Mouse (Mus musculus) heart, embryonic 12.5 days (tissue): ENCODE measurements at regions not wholly inside any gene's neighbourhood (a gene's known extent, or its start where the extent isn't known, plus 50 kb on each side); places are given as distances from the start of the nearest gene placed in this dataset.

ENCODE experiments used
- ATAC-seq: fragments of 200-750 bp; cut with Nextera tagmentation; 2 replicates; pipeline ENCODE4 v1.8.0; 2017; ENCODE audit warnings: moderate TSS enrichment, moderate library complexity; ENCODE audit not compliant: insufficient number of reproducible peaks, low FRiP score
- H3K27ac ChIP-seq: fragments of 300-500 bp; sonication (generic); 2 replicates; pipeline ENCODE4 v1.5.1; 2016; ENCODE audit warnings: mild to moderate bottlenecking, moderate library complexity; ENCODE audit not compliant: poor library complexity, severe bottlenecking
- H3K27me3 ChIP-seq: fragments of 300-500 bp; sonication (generic); replicated peaks from 2 replicates; pipeline ENCODE4 v1.6.1; 2016; ENCODE audit warnings: mild to moderate bottlenecking, moderate library complexity
- H3K36me3 ChIP-seq: fragments of 300-500 bp; sonication (generic); 2 replicates; pipeline ENCODE4 v1.6.1; 2016; ENCODE audit warnings: mild to moderate bottlenecking, moderate library complexity
- H3K4me1 ChIP-seq: fragments of 300-500 bp; sonication (generic); replicated peaks from 2 replicates; pipeline ENCODE4 v1.6.1; 2016; ENCODE audit warnings: mild to moderate bottlenecking
- H3K4me2 ChIP-seq: fragments of 300-500 bp; sonication (generic); 2 replicates; pipeline ENCODE4 v1.6.1; 2016; ENCODE audit warnings: mild to moderate bottlenecking, moderate library complexity
- H3K4me3 ChIP-seq: fragments of 300-500 bp; sonication (generic); 2 replicates; pipeline ENCODE4 v1.5.1; 2016; ENCODE audit warnings: mild to moderate bottlenecking
- H3K9ac ChIP-seq: fragments of 300-500 bp; sonication (generic); 2 replicates; pipeline ENCODE4 v1.6.1; 2016; ENCODE audit warnings: mild to moderate bottlenecking, moderate library complexity
- H3K9me3 ChIP-seq: fragments of 300-500 bp; sonication (generic); replicated peaks from 2 replicates; pipeline ENCODE4 v1.6.1; 2016; ENCODE audit warnings: mild to moderate bottlenecking, moderate library complexity
- WGBS: fragments of 180-500 bp; shearing (Covaris S2); methylation state at CpG from one replicate; pipeline ENCODE4 v1.1.7; 2016; 5-methylcytosine and 5-hydroxymethylcytosine counted together

DNA sequence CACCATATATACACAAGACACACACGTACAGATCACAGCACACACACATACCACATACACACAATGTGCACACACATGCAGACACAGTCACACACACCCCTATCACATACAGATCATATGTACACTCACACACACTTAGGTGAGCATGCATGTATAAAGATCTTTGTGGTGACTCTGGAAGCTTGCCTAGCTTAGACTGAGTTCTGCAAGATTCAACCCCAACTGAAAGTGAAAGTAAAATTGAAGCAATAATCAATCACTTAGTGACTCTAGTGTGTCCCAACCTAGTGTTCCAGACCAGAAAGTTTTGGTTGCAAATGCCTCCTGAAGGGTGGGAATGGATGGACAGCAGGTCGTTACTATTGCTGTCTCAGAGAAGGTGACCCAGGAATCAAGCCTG lies 262.8 kb downstream of the Bcl11a start:
- 72% methylated on average over 2 of the region's 2 CpGs for WGBS
- H3K4me3 ChIP-seq, result no peak overlapping the region
- no peak overlapping the region for H3K4me2 ChIP-seq
- no peaks in the 10 kb centered on the region for H3K9me3 ChIP-seq
- H3K27ac ChIP-seq, result no peak overlapping the region
- ATAC-seq, result no peak
- H3K4me1 ChIP-seq, result no peaks in the 10 kb centered on the region
- no peaks in the 10 kb centered on the region for H3K27me3 ChIP-seq
- H3K36me3 ChIP-seq, result no peaks in the 10 kb centered on the region
- no peak overlapping the region for H3K9ac ChIP-seq

DNA sequence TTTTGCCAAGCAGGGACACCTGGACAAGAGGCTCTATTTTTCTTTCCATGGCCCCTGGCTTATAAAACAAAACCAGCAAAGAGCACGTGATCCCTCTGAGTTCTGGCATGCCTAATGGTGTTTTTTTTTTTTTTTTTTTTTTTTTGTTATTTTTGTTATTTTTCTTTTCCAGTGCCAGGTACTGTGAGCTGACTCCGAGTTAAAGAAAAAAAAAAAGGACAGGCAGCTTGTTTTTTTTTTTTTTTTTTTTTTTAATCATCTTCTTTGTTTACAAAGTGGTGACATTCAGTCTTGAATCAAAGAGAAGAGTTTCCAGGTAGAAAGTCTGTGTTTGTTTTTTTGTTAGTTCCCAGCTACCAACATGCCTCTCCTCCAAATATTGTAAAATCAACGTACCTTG lies 263.8 kb downstream of the Bcl11a start:
- H3K9ac ChIP-seq, result no peak overlapping the region
- no peaks in the 10 kb centered on the region for H3K27me3 ChIP-seq
- no peak overlapping the region for H3K27ac ChIP-seq
- no peaks in the 10 kb centered on the region for H3K9me3 ChIP-seq
- no peak overlapping the region for H3K4me2 ChIP-seq
- H3K36me3 ChIP-seq, result no peaks in the 10 kb centered on the region
- no peak for ATAC-seq
- no peak overlapping the region for H3K4me3 ChIP-seq
- 67% methylated on average over 3 of the region's 3 CpGs for WGBS
- no peaks in the 10 kb centered on the region for H3K4me1 ChIP-seq

DNA sequence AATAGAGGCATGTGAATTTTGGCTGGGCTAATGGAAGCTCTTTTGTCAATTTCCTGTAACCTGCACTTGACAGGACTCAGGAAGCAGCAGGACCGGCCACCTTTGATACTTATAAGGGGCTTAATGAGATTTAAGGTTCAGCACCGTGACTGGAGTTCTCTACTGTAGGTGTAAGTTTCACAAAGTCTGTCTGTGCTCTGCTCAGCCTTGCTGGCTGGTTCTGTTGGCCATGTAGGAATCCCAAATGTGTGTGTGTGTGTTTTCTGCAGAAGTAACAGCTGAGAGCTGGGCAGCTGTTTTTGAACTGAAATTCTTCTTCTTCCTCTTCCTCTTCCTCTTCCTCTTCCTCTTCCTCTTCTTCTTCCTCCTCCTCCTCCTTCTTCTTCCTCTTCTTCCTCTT lies 264.3 kb downstream of the Bcl11a start:
- no peak overlapping the region for H3K9ac ChIP-seq
- 40% methylated on average over 2 of the region's 2 CpGs for WGBS
- no peaks in the 10 kb centered on the region for H3K36me3 ChIP-seq
- no peak overlapping the region for H3K27ac ChIP-seq
- H3K27me3 ChIP-seq, result no peaks in the 10 kb centered on the region
- H3K4me2 ChIP-seq, result no peak overlapping the region
- no peaks in the 10 kb centered on the region for H3K4me1 ChIP-seq
- H3K9me3 ChIP-seq, result no peaks in the 10 kb centered on the region
- no peak for ATAC-seq
- no peak overlapping the region for H3K4me3 ChIP-seq

DNA sequence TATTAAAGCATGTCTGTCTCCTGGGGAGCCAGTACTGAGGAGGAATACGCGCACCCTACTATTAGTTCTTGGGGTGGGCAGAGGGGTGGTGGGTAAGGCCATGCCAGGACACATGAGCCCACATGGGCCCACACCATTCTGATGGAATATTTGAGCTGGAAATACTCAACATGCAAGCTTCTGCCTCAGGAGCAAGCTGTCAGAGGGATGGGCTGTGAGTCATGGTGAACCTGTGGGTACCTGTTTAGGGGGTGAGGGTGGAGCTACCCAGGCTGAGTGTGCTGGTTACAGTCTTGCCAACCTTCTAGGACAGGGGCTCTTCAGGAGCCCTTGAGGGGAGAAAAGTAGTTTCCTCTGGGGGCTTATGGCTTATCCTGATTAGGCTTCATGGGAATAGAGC lies 264.9 kb downstream of the Bcl11a start:
- Histone ChIP-seq H3K4me2 (no peak overlapping the region), H3K9me3 (no peaks in the 10 kb centered on the region), H3K4me1 (no peaks in the 10 kb centered on the region), H3K27me3 (no peaks in the 10 kb centered on the region), H3K36me3 (no peaks in the 10 kb centered on the region), H3K9ac (no peak overlapping the region), H3K27ac (no peak overlapping the region), H3K4me3 (no peak overlapping the region)
- ATAC-seq, result no peak
- WGBS, result 84% methylated on average over 2 of the region's 2 CpGs

DNA sequence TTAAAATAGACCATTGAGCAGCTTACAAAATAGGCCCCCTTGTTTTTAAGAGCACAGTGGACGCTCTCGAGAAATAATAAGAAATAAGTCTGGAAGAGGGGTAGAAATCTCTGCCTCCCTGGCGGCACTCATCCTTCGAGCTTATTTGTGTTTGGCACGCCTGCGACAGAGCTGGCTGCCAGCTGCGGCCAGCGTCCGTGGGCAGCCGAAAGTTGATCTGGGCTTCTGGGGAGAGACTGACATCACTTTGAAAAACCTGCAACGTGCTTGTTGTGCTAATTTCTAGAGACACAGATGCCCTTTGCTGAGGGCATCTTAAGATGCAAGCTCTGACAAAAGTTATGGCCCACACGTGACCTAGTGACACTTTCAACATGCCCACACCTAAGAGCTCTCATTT lies 269.4 kb downstream of the Bcl11a start:
- no peak overlapping the region for H3K4me2 ChIP-seq
- no peaks in the 10 kb centered on the region for H3K9me3 ChIP-seq
- no peak overlapping the region for H3K4me3 ChIP-seq
- 68% methylated on average over 12 of the region's 12 CpGs for WGBS
- no peak overlapping the region for H3K9ac ChIP-seq
- H3K36me3 ChIP-seq, result no peaks in the 10 kb centered on the region
- no peaks in the 10 kb centered on the region for H3K27me3 ChIP-seq
- no peak for ATAC-seq
- H3K4me1 ChIP-seq, result no peaks in the 10 kb centered on the region
- H3K27ac ChIP-seq, result no peak overlapping the region

DNA sequence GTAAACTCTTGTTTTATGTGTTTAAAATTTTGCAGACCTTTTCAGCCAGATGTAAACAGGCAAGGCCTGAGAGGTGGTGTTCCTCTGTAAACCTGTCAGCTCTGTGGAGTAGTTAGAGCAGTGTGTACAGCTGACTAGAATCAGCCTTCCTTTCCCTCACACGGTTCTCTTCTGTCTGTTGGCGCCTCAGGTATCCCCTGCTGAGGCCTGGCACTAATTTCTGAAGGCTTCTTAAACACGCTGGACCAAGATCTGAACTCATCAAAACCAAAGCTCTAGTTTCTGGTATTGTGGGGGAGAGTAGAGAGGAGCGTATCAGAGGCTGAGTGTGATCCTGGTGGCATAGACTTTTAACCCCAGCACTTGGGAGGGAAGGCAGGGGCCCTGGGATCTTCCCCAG lies 270.9 kb downstream of the Bcl11a start:
- no peak for ATAC-seq
- H3K4me1 ChIP-seq, result no peaks in the 10 kb centered on the region
- no peak overlapping the region for H3K27ac ChIP-seq
- H3K9me3 ChIP-seq, result no peaks in the 10 kb centered on the region
- no peaks in the 10 kb centered on the region for H3K27me3 ChIP-seq
- H3K36me3 ChIP-seq, result no peaks in the 10 kb centered on the region
- H3K4me2 ChIP-seq, result no peak overlapping the region
- no peak overlapping the region for H3K9ac ChIP-seq
- H3K4me3 ChIP-seq, result no peak overlapping the region
- WGBS, result 63% methylated on average over 4 of the region's 4 CpGs

DNA sequence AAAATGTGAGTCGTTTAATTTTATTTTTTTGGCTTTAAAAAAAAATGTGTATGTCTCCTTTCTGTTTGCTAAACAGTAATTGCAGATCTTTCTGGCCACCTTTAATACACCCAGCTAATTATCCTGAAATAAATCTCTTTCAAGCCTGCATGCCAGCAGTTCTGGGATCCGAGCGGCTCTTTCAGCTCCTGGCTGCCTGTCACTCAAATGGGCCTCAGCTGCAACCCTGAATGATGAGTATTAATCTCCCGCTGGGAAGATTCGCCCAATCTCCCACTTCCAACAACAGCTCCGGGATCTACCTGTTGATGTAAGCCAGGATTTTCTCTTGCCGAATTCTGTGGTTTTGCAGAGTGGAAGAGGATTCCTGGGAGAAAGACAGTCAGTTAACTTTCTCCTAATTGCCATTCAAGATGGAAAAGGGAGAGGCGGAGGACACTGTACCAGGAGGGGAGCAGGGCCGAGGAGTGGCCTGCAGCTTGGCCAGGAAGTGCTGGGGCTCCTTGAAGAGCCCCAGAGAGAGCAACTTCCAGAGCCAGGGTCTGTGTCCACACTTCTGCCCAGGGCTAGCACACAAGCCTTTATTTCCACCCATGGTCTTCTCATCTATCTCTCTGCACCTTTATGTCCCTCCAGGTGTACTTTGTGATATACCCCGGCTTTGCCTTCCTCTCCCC lies 272.2 kb downstream of the Bcl11a start:
- H3K4me1 ChIP-seq, result no peaks in the 10 kb centered on the region
- WGBS, result 37% methylated on average over 10 of the region's 10 CpGs
- H3K36me3 ChIP-seq, result no peaks in the 10 kb centered on the region
- H3K27me3 ChIP-seq, result no peaks in the 10 kb centered on the region
- no peak overlapping the region for H3K9ac ChIP-seq
- no peak overlapping the region for H3K4me2 ChIP-seq
- no peak for ATAC-seq
- no peak overlapping the region for H3K4me3 ChIP-seq
- H3K27ac ChIP-seq, result no peak overlapping the region
- no peaks in the 10 kb centered on the region for H3K9me3 ChIP-seq

DNA sequence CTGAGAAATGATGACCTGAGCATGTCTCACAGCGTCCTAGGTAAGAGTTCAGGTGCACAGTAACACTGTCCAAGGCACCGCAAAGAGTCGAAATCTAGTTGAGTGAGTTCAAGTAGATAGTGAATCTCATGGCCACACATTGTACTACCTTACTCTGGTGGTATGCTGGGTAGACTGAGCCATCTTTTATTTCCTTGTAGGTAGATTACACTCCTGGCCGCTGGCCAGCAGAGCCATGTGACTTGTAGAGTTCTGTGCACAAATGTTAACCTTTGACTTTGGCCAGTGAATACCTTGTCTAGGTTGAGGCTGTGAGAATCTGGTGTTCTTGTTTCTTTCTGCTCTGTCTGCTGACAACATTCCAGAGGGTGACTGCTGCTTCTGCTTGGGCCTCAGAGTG lies 273.0 kb downstream of the Bcl11a start:
- Histone ChIP-seq H3K9ac (no peak overlapping the region), H3K9me3 (no peaks in the 10 kb centered on the region), H3K36me3 (no peaks in the 10 kb centered on the region), H3K4me1 (no peaks in the 10 kb centered on the region), H3K4me2 (no peak overlapping the region), H3K27me3 (no peaks in the 10 kb centered on the region), H3K27ac (no peak overlapping the region), H3K4me3 (no peak overlapping the region)
- ATAC-seq, result no peak
- 83% methylated on average over 4 of the region's 4 CpGs for WGBS

DNA sequence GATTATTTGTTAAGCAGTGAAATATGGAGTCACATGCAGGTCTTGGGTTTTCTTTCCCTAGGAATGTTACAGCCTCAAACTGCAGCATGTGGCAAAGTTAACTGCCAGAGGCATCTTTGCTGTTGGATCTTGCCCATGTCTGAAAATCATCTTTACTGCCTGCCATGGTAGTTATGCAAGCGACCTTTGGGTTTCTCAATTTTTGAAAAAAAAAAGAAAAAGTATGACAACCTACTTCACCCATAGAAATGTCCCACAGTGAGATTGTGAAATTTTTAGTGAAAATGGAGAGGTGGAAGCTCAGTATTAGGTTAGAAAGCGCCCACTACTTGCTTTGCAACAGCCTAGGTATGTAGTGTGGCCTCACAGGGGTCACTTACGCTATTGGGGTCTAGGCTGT lies 274.2 kb downstream of the Bcl11a start:
- no peak overlapping the region for H3K27ac ChIP-seq
- WGBS, result 85% methylated on average over 3 of the region's 3 CpGs

DNA sequence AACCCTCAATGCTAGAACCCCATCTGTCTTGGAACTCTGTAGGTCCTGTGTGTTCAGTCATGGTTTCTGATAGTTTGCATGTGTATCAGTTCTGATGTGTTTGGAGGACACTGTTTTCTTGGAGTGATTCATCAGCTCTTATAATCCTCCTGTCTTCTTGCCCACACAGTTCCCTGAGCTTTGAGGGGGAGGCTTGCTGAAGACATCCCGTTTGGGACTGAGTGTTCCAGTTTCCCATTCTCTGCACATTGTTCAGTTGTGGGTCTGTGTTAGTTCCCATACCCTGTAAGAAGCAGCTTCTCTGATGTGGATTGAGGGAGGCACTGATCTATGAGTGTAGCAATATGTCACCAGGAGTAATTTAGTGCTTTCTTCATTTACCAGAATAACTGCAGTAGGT lies 275.2 kb downstream of the Bcl11a start:
- Histone ChIP-seq H3K4me1 (no peaks in the 10 kb centered on the region), H3K9ac (no peak overlapping the region), H3K27ac (no peak overlapping the region), H3K27me3 (no peaks in the 10 kb centered on the region), H3K9me3 (no peaks in the 10 kb centered on the region), H3K4me2 (no peak overlapping the region), H3K4me3 (no peak overlapping the region), H3K36me3 (no peaks in the 10 kb centered on the region)
- 71% methylated on average over 1 of the region's 1 CpGs for WGBS
- ATAC-seq, result no peak

More for the DNA sequence above, 274.2 kb downstream of the Bcl11a start:
- no peak for ATAC-seq
- no peaks in the 10 kb centered on the region for H3K36me3 ChIP-seq
- H3K27me3 ChIP-seq, result no peaks in the 10 kb centered on the region
- no peaks in the 10 kb centered on the region for H3K4me1 ChIP-seq
- H3K4me2 ChIP-seq, result no peak overlapping the region
- no peak overlapping the region for H3K9ac ChIP-seq
- H3K9me3 ChIP-seq, result no peaks in the 10 kb centered on the region
- no peak overlapping the region for H3K4me3 ChIP-seq

DNA sequence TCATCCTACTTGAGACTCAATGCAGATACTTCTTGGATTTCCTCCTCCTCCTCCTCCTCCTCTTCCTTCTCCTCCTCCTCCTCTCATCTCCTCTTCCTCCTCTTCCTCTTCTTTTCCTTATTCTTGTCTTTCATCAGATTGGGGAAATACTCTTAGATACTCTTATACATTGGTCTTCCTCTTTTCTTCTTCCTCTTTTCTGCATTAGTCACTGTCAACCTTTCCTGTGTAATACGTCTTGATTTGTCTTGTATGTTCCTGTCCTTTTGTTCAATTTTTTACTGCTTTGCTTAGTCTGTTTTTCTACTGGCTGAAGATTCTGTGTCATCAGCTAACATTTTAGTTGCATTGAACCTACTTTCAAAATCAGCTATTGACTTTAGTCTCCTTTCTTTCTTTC lies 279.5 kb downstream of the Bcl11a start:
- no peak for ATAC-seq
- H3K4me1 ChIP-seq, result peaks cover under 1% of the 10 kb centered on the region; the same call in 1 of the 2 replicates
- H3K4me3 ChIP-seq, result no peak overlapping the region
- no peak overlapping the region for H3K27ac ChIP-seq
- H3K27me3 ChIP-seq, result no peaks in the 10 kb centered on the region
- no peak overlapping the region for H3K4me2 ChIP-seq
- WGBS, result 59% methylated on average over 1 of the region's 1 CpGs
- H3K9ac ChIP-seq, result no peak overlapping the region
- no peaks in the 10 kb centered on the region for H3K36me3 ChIP-seq
- no peaks in the 10 kb centered on the region for H3K9me3 ChIP-seq

DNA sequence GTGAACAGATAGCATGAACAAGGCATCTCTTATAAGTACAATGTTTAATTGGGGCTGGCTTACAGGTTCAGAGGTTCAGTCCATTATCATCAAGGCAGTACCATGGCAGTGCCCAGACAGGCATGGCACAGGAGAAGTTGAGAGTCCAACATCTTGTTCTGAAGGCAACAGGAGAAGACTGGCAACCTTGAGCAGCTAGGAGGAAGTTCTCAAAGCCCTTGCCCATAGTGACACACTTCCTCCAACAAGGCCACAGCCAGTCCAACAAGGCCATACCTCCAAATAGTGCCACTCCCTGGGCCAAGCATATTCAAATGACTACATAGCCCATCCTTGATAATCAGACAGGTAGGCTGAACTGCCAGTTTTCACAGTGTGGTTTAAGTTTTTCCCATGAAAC lies 281.2 kb downstream of the Bcl11a start:
- no peaks in the 10 kb centered on the region for H3K9me3 ChIP-seq
- H3K4me1 ChIP-seq, result peaks cover 12% of the 10 kb centered on the region
- no peak overlapping the region for H3K4me3 ChIP-seq
- no peak for ATAC-seq
- H3K36me3 ChIP-seq, result no peaks in the 10 kb centered on the region
- H3K4me2 ChIP-seq, result no peak overlapping the region
- H3K27ac ChIP-seq, result no peak overlapping the region
- no peaks in the 10 kb centered on the region for H3K27me3 ChIP-seq
- no peak overlapping the region for H3K9ac ChIP-seq
